Mouse (Mus musculus): ENCODE measurements at regions not wholly inside any gene's neighbourhood (a gene's known extent, or its start where the extent isn't known, plus 50 kb on each side); places are given as distances from the start of the nearest gene placed in this dataset.

- Histone ChIP-seq H3K36me3 (ENCODE audit: control insufficient read depth, insufficient read depth, low read length) (no peaks in the 10 kb centered on the region), H3K27me3 (replicated peaks; ENCODE audit: control insufficient read depth, insufficient read depth, low read length) (no peaks in the 10 kb centered on the region), H3K27ac (ENCODE audit: insufficient read depth, low read depth, low read length) (no peak overlapping the region), H3K4me1 (ENCODE audit: control insufficient read depth, insufficient read depth, low read length) (no peaks in the 10 kb centered on the region), H3K4me3 (ENCODE audit: insufficient read depth, low read depth, low read length) (no peak overlapping the region)
- TF ChIP-seq POLR2A (IDR thresholded peaks at IDR 0.05; ENCODE audit: low read depth, low read length) (no peak), CTCF (conservative IDR thresholded peaks at IDR 0.05; ENCODE audit: insufficient read depth, insufficient read length, low read depth, low read length) (no peak)
- WGBS, result 82% methylated on average over 11 of the region's 11 CpGs
- DNase-seq, result no peak
Observed at GRCm38 (mm10) chr1:91713131-91713530, 88.1 kb upstream of the Twist2 start.

DNA sequence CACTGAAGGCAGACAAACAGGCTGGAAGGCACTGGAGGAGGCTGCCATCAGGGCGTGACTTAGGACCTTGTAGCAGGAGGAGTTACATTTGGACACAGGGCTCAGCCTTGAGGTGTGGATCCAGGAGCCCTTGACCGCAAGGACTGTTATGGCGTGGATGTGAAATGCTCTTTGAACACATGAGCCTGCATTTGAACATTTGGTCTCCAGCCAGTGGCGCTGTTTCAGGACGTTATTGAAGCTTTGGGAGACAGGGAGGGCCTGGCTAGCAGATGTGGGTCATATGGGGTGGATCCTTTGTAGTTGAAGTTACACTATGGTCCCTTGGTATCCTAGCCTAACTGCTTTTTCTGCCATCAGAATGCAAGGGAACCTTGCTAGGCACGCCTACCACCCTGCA is 87.0 kb upstream of the Twist2 start:
- Histone ChIP-seq H3K36me3 (ENCODE audit: control insufficient read depth, insufficient read depth, low read length) (no peaks in the 10 kb centered on the region), H3K27ac (ENCODE audit: insufficient read depth, low read depth, low read length) (no peak overlapping the region), H3K4me3 (ENCODE audit: insufficient read depth, low read depth, low read length) (no peak overlapping the region), H3K4me1 (ENCODE audit: control insufficient read depth, insufficient read depth, low read length) (no peaks in the 10 kb centered on the region), H3K27me3 (replicated peaks; ENCODE audit: control insufficient read depth, insufficient read depth, low read length) (no peaks in the 10 kb centered on the region)
- TF ChIP-seq POLR2A (IDR thresholded peaks at IDR 0.05; ENCODE audit: low read depth, low read length) (no peak), CTCF (conservative IDR thresholded peaks at IDR 0.05; ENCODE audit: insufficient read depth, insufficient read length, low read depth, low read length) (no peak)
- no peak for DNase-seq
- 63% methylated on average over 6 of the region's 6 CpGs for WGBS

DNA sequence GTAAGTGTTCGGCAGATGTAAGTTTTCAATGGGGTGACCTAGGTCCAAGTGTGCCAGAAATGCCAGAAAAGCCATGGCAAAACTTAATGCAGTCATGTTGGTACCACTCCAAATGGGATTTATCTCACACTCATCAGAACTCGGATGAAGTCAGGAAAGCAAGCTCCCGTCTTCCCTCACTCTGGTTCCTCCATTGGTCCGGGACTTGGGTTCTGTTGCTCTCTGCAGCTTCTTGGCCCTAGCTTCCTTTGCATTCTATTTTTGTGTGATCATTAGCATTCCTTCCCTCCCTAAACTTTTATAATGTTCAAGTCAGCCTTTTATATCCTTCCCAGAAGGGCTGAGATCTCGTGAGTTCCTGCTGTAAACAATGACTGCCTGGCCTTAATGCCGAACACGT is 85.9 kb upstream of the Twist2 start:
- H3K4me1 ChIP-seq (ENCODE audit: control insufficient read depth, insufficient read depth, low read length), result no peaks in the 10 kb centered on the region
- TF ChIP-seq CTCF (conservative IDR thresholded peaks at IDR 0.05; ENCODE audit: insufficient read depth, insufficient read length, low read depth, low read length) (no peak), POLR2A (IDR thresholded peaks at IDR 0.05; ENCODE audit: low read depth, low read length) (no peak)
- no peak for DNase-seq
- no peak overlapping the region for H3K4me3 ChIP-seq (ENCODE audit: insufficient read depth, low read depth, low read length)
- H3K36me3 ChIP-seq (ENCODE audit: control insufficient read depth, insufficient read depth, low read length), result no peaks in the 10 kb centered on the region
- 66% methylated on average over 7 of the region's 7 CpGs for WGBS
- no peaks in the 10 kb centered on the region for H3K27me3 ChIP-seq (replicated peaks; ENCODE audit: control insufficient read depth, insufficient read depth, low read length)
- no peak overlapping the region for H3K27ac ChIP-seq (ENCODE audit: insufficient read depth, low read depth, low read length)

GRCm38 (mm10) chr1:91715791-91716190 is 85.5 kb upstream of the Twist2 start:
- no peak for TF ChIP-seq POLR2A (IDR thresholded peaks at IDR 0.05; ENCODE audit: low read depth, low read length)
- no peak for TF ChIP-seq CTCF (conservative IDR thresholded peaks at IDR 0.05; ENCODE audit: insufficient read depth, insufficient read length, low read depth, low read length)
- Histone ChIP-seq H3K27me3 (replicated peaks; ENCODE audit: control insufficient read depth, insufficient read depth, low read length) (no peaks in the 10 kb centered on the region), H3K36me3 (ENCODE audit: control insufficient read depth, insufficient read depth, low read length) (no peaks in the 10 kb centered on the region), H3K4me1 (ENCODE audit: control insufficient read depth, insufficient read depth, low read length) (no peaks in the 10 kb centered on the region), H3K27ac (ENCODE audit: insufficient read depth, low read depth, low read length) (no peak overlapping the region), H3K4me3 (ENCODE audit: insufficient read depth, low read depth, low read length) (no peak overlapping the region)
- no peak for DNase-seq
- 92% methylated on average over 2 of the region's 2 CpGs for WGBS

DNA sequence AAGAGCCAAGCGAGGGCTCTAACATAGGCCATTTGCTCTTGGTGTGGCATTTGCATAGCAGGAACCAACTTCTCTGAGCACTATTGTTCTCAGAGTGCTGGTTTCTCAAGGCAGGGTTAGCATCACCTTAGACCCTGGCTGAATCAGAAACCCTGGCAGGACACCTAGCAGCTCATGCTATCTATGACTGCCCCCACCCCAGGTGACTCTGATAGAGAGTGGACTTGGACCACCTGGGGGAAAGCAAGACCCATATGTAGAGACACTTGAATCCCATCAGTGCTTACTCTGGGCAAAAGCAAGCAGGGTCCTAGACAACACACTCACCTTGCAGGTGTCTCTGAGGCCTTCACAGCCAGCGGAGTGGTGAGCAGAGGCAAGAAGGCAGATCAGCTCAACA is 84.4 kb upstream of the Twist2 start:
- no peak overlapping the region for H3K27ac ChIP-seq (ENCODE audit: insufficient read depth, low read depth, low read length)
- TF ChIP-seq POLR2A (IDR thresholded peaks at IDR 0.05; ENCODE audit: low read depth, low read length) (no peak), CTCF (conservative IDR thresholded peaks at IDR 0.05; ENCODE audit: insufficient read depth, insufficient read length, low read depth, low read length) (no peak)
- no peaks in the 10 kb centered on the region for H3K4me1 ChIP-seq (ENCODE audit: control insufficient read depth, insufficient read depth, low read length)
- 94% methylated on average over 2 of the region's 2 CpGs for WGBS
- H3K27me3 ChIP-seq (replicated peaks; ENCODE audit: control insufficient read depth, insufficient read depth, low read length), result no peaks in the 10 kb centered on the region
- no peaks in the 10 kb centered on the region for H3K36me3 ChIP-seq (ENCODE audit: control insufficient read depth, insufficient read depth, low read length)
- no peak overlapping the region for H3K4me3 ChIP-seq (ENCODE audit: insufficient read depth, low read depth, low read length)
- no peak for DNase-seq

DNA sequence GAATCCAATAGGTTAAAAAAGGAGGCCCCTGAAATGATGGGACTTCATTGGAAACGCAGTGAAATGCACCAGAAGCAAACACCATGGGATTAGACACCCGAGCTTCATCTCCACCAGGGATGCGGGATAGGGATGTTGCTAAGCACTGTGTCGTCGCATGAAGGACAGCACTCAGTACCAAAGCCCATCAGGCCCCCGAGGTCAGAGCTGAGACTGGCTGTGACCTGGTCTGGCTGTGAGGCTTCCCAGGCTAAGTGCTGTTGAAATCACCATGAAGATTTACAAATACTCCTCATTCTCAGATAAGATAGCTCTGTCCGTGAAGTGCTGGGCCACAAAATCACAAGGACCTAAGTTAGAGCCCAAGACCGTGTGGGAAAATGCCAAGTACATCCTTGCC is 83.3 kb upstream of the Twist2 start:
- H3K27ac ChIP-seq (ENCODE audit: insufficient read depth, low read depth, low read length), result no peak overlapping the region
- DNase-seq, result no peak
- no peak for TF ChIP-seq POLR2A (IDR thresholded peaks at IDR 0.05; ENCODE audit: low read depth, low read length)
- no peaks in the 10 kb centered on the region for H3K4me1 ChIP-seq (ENCODE audit: control insufficient read depth, insufficient read depth, low read length)
- WGBS, result 75% methylated on average over 8 of the region's 8 CpGs
- no peak overlapping the region for H3K4me3 ChIP-seq (ENCODE audit: insufficient read depth, low read depth, low read length)
- no peaks in the 10 kb centered on the region for H3K27me3 ChIP-seq (replicated peaks; ENCODE audit: control insufficient read depth, insufficient read depth, low read length)
- H3K36me3 ChIP-seq (ENCODE audit: control insufficient read depth, insufficient read depth, low read length), result no peaks in the 10 kb centered on the region

GRCm38 (mm10) chr1:91729246-91729645 is 72.0 kb upstream of the Twist2 start:
- no peak for DNase-seq

GRCm38 (mm10) chr1:91730281-91730680 is 71.0 kb upstream of the Twist2 start:
- Histone ChIP-seq H3K27ac (ENCODE audit: insufficient read depth, low read depth, low read length) (no peak overlapping the region), H3K4me1 (ENCODE audit: control insufficient read depth, insufficient read depth, low read length) (no peaks in the 10 kb centered on the region), H3K27me3 (replicated peaks; ENCODE audit: control insufficient read depth, insufficient read depth, low read length) (no peaks in the 10 kb centered on the region; the same call in 1 of the 2 replicates), H3K36me3 (ENCODE audit: control insufficient read depth, insufficient read depth, low read length) (no peaks in the 10 kb centered on the region), H3K4me3 (ENCODE audit: insufficient read depth, low read depth, low read length) (no peak overlapping the region)
- TF ChIP-seq CTCF (conservative IDR thresholded peaks at IDR 0.05; ENCODE audit: insufficient read depth, insufficient read length, low read depth, low read length) (no peak), POLR2A (IDR thresholded peaks at IDR 0.05; ENCODE audit: low read depth, low read length) (no peak)
- WGBS, result 71% methylated on average over 2 of the region's 2 CpGs
- no peak for DNase-seq

More at GRCm38 (mm10) chr1:91729246-91729645, 72.0 kb upstream of the Twist2 start:
- no peak overlapping the region for H3K4me3 ChIP-seq (ENCODE audit: insufficient read depth, low read depth, low read length)
- WGBS, result 27% methylated on average over 11 of the region's 11 CpGs
- H3K27ac ChIP-seq (ENCODE audit: insufficient read depth, low read depth, low read length), result no peak overlapping the region
- H3K36me3 ChIP-seq (ENCODE audit: control insufficient read depth, insufficient read depth, low read length), result no peaks in the 10 kb centered on the region
- H3K27me3 ChIP-seq (replicated peaks; ENCODE audit: control insufficient read depth, insufficient read depth, low read length), result no peaks in the 10 kb centered on the region; the same call in 1 of the 2 replicates
- TF ChIP-seq CTCF (conservative IDR thresholded peaks at IDR 0.05; ENCODE audit: insufficient read depth, insufficient read length, low read depth, low read length) (no peak), POLR2A (IDR thresholded peaks at IDR 0.05; ENCODE audit: low read depth, low read length) (no peak)
- no peaks in the 10 kb centered on the region for H3K4me1 ChIP-seq (ENCODE audit: control insufficient read depth, insufficient read depth, low read length)
